ENCODE assay signal across 12 mouse cellular contexts in genomic region chr7:129691619-129692071, GRCm38 (mm10).
DNase-seq lines count a peak whose midpoint lies in the region; ATAC-seq and TF ChIP-seq lines count a peak whose summit lies in the region.
"Had no signal": no experiment of that assay in that cellular context is flagged by ENCODE, and none has a peak within 500 bp of the region (broad histone marks: within the 10 kb centered on the region; RNA-seq: fewer than 3 reads in every experiment).

No protein-coding gene starts in this region.

- no peaks in the 10 kb centered on the region for H3K27me3 ChIP-seq in heart, embryonic 12.5 days (replicated peaks)
- H3K27me3 ChIP-seq in liver, postnatal 0 days (ENCODE audit: insufficient read depth, low read length): no peaks in the 10 kb centered on the region
- H3K27me3 ChIP-seq in limb, embryonic 14.5 days (ENCODE audit: control insufficient read depth, insufficient read depth, low read length): no peaks in the 10 kb centered on the region
- H3K27me3 ChIP-seq: liver, embryonic 15.5 days had no signal

- peaks cover 27% of the 10 kb centered on the region for H3K4me1 ChIP-seq in heart, embryonic 12.5 days (replicated peaks)
- H3K4me1 ChIP-seq in liver, postnatal 0 days (ENCODE audit: insufficient read depth): no peaks in the 10 kb centered on the region
- H3K4me1 ChIP-seq in limb, embryonic 14.5 days (ENCODE audit: control insufficient read depth, insufficient read depth, low read length): peaks cover 14% of the 10 kb centered on the region
- H3K4me1 ChIP-seq: liver, embryonic 15.5 days had no signal

- no peak overlapping the region for H3K4me2 ChIP-seq in heart, embryonic 12.5 days
- no peak overlapping the region for H3K4me2 ChIP-seq in liver, postnatal 0 days (ENCODE audit: low read depth, low read length)
- H3K4me2 ChIP-seq in limb, embryonic 14.5 days (replicated peaks; ENCODE audit: low read depth, low read length, severe bottlenecking): no peak overlapping the region
- H3K4me2 ChIP-seq: liver, embryonic 15.5 days; neural tube, embryonic 12.5 days had no signal

- H3K9me3 ChIP-seq in heart, embryonic 12.5 days (replicated peaks): 0 out of 2 replicates have a peak, but pooled peaks cover 4% of the 10 kb centered on the region
- H3K9me3 ChIP-seq in liver, postnatal 0 days (ENCODE audit: low read length): no peaks in the 10 kb centered on the region; the same call in 1 of the 2 replicates
- H3K9me3 ChIP-seq in limb, embryonic 14.5 days (ENCODE audit: control insufficient read depth, low read length): no peaks in the 10 kb centered on the region
- H3K9me3 ChIP-seq: liver, embryonic 15.5 days; neural tube, embryonic 12.5 days had no signal

- DNase-seq in heart, adult 18-20 months: no peak
- DNase-seq in liver, postnatal 0 days: peak; percentile 9
- no peak for DNase-seq in liver
- DNase-seq in embryo, embryonic 11 days: peak; percentile 63
- peak; percentile 38 for DNase-seq in limb, embryonic 14.5 days (ENCODE audit: low spot score)
- no peak for DNase-seq in thymus, adult 18-20 months
- DNase-seq: kidney, postnatal 14 days; thymus, postnatal 25 days had no signal

- no peak for TF ChIP-seq EP300 in liver, postnatal 0 days (IDR thresholded peaks at IDR 0.05; ENCODE audit: low read depth)

- H3K9ac ChIP-seq in heart, embryonic 12.5 days: no peak overlapping the region
- H3K9ac ChIP-seq in liver, postnatal 0 days (replicated peaks): no peak overlapping the region
- H3K9ac ChIP-seq in limb, embryonic 14.5 days (ENCODE audit: low read depth, low read length, severe bottlenecking): no peak overlapping the region
- H3K9ac ChIP-seq: liver, embryonic 15.5 days; neural tube, embryonic 12.5 days had no signal

- TF ChIP-seq POLR2A in limb, embryonic 14.5 days (IDR thresholded peaks at IDR 0.05; ENCODE audit: borderline replicate concordance, extremely low read depth, insufficient read depth, insufficient read length): no peak

- H3K36me3 ChIP-seq in heart, embryonic 12.5 days: no peaks in the 10 kb centered on the region
- no peaks in the 10 kb centered on the region for H3K36me3 ChIP-seq in liver, postnatal 0 days (replicated peaks; ENCODE audit: insufficient read depth, low read length)
- H3K36me3 ChIP-seq in limb, embryonic 14.5 days (ENCODE audit: control insufficient read depth, insufficient read depth, low read length): no peaks in the 10 kb centered on the region
- H3K36me3 ChIP-seq: liver, embryonic 15.5 days; neural tube, embryonic 12.5 days had no signal

- no peak for TF ChIP-seq CTCF in liver, postnatal 0 days (IDR thresholded peaks at IDR 0.05; ENCODE audit: low read depth)

- ATAC-seq in heart, embryonic 12.5 days (ENCODE audit: insufficient number of reproducible peaks, low FRiP score): no peak
- no peak for ATAC-seq in liver, postnatal 0 days
- ATAC-seq in limb, embryonic 14.5 days (ENCODE audit: low FRiP score, low read depth): peak; percentile 67
- no peak for ATAC-seq in inflammation-experienced regulatory T-cells, adult 6 months

- H3K27ac ChIP-seq in heart, embryonic 12.5 days (ENCODE audit: poor library complexity, severe bottlenecking): 0 out of 2 replicates have a peak overlapping the region, but pooled peaks have one; percentile 8
- no peak overlapping the region for H3K27ac ChIP-seq in liver, postnatal 0 days (ENCODE audit: low read depth)
- H3K27ac ChIP-seq in limb, embryonic 14.5 days (replicated peaks; ENCODE audit: low read depth, low read length): peak overlapping the region; percentile 59
- H3K27ac ChIP-seq: liver, embryonic 15.5 days; neural tube, embryonic 12.5 days had no signal

- 35% methylated on average over 3 of the region's 3 CpGs for WGBS in heart, embryonic 12.5 days
- WGBS in liver, postnatal 0 days (ENCODE audit: insufficient replicate concordance): 38% methylated on average over 3 of the region's 3 CpGs
- WGBS in limb, embryonic 14.5 days: 4% methylated on average over 3 of the region's 3 CpGs

- H3K4me3 ChIP-seq in heart, embryonic 12.5 days: no peak overlapping the region
- no peak overlapping the region for H3K4me3 ChIP-seq in liver, postnatal 0 days (ENCODE audit: low read depth, low read length)
- H3K4me3 ChIP-seq in limb, embryonic 14.5 days (replicated peaks; ENCODE audit: low read length): no peak overlapping the region
- H3K4me3 ChIP-seq: liver, embryonic 15.5 days; neural tube, embryonic 12.5 days had no signal

Comparison
In these comparisons a context has a peak if more than half of its experiments do, and no peak if none do; other contexts are left out.
1. DNase-seq: peak in liver, postnatal 0 days (single experiment), embryo, embryonic 11 days (single experiment) and limb, embryonic 14.5 days (single experiment); none in heart, adult 18-20 months (0 of 2), liver (single experiment) and thymus, adult 18-20 months (0 of 2).